Mouse (Mus musculus) kidney, adult 2 months (tissue): ENCODE data around the gene St8sia1. TPM values are rescaled to one million over a fixed set of nuclear protein-coding genes. Genes with fewer than 3 reads are reported as not detected.

ENCODE experiments used
- DNase-seq: peaks from one replicate; pipeline ENCODE4 v3.0.0; 2021
- H3K27ac ChIP-seq: fragments of 200-500 bp; 2 replicates; pipeline ENCODE4 v1.5.1; 2012; ENCODE audit warnings: low read depth, low read length, control low read depth, inconsistent platforms; ENCODE audit not compliant: insufficient read depth
- H3K27me3 ChIP-seq: fragments of 200-500 bp; replicated peaks from 2 replicates; pipeline ENCODE4 v1.6.1; 2012; ENCODE audit warnings: mild to moderate bottlenecking, moderate library complexity, low read length, inconsistent platforms; ENCODE audit not compliant: control insufficient read depth, insufficient read depth
- H3K36me3 ChIP-seq: fragments of 200-500 bp; 2 replicates; pipeline ENCODE4 v1.6.1; 2012; ENCODE audit warnings: mild to moderate bottlenecking, moderate library complexity, low read length, inconsistent platforms; ENCODE audit not compliant: control insufficient read depth, insufficient read depth
- H3K4me1 ChIP-seq: fragments of 200-500 bp; 2 replicates; pipeline ENCODE4 v1.6.1; 2011; ENCODE audit warnings: low read length; ENCODE audit not compliant: control insufficient read depth, insufficient read depth
- H3K4me3 ChIP-seq: fragments of 200-500 bp; 2 replicates; pipeline ENCODE4 v1.5.1; 2011; ENCODE audit warnings: mild to moderate bottlenecking, low read depth, low read length, control low read depth; ENCODE audit not compliant: insufficient read depth
- CTCF ChIP-seq: fragments of 200-500 bp; conservative IDR thresholded peaks from 2 replicates; pipeline ENCODE4 v1.5.1; 2011; ENCODE audit warnings: low read depth, mild to moderate bottlenecking, control low read depth, low read length, moderate library complexity, mixed read lengths; ENCODE audit not compliant: insufficient read depth, insufficient read length
- POLR2A ChIP-seq: fragments of 200-500 bp; IDR thresholded peaks from one replicate; pipeline ENCODE4 v1.6.1; 2011; ENCODE audit warnings: low read depth, low read length, control low read depth
- whole genome bisulfite sequencing: fragments of 180-500 bp; shearing (Covaris S2); methylation state at CpG from one replicate; pipeline ENCODE4 v1.1.7; 2018; 5-methylcytosine and 5-hydroxymethylcytosine counted together
- polyA plus RNA-seq: library from polyadenylated mRNA; depleted of rRNA; stranded (reverse); fragments of >200 nt; gene quantifications from 2 replicates; pipeline ENCODE4 v1.2.3, GENCODE M21; 2012

Gene St8sia1
- polyA plus RNA-seq, 1 experiment, result 14.3 TPM

- Histone ChIP-seq H3K4me1 (peaks cover 7% of the 10 kb centered on the region; the same call in 1 of the 2 replicates), H3K27ac (no peak overlapping the region), H3K27me3 (no peaks in the 10 kb centered on the region), H3K4me3 (no peak overlapping the region), H3K36me3 (no peaks in the 10 kb centered on the region)
- WGBS, result 83% methylated on average over 11 of the region's 11 CpGs
- DNase-seq, result peak; percentile 48
- no peak for TF ChIP-seq POLR2A
- no peak for TF ChIP-seq CTCF
These were observed 78.7 kb downstream of the St8sia1 start for GRCm38 (mm10) chr6:142885364-142886154.

- DNase-seq, result peak; percentile 56
- Histone ChIP-seq H3K27me3 (no peaks in the 10 kb centered on the region), H3K36me3 (no peaks in the 10 kb centered on the region), H3K4me1 (peaks cover 20% of the 10 kb centered on the region; the same call in 1 of the 2 replicates), H3K27ac (no peak overlapping the region; the same call in 1 of the 2 replicates), H3K4me3 (no peak overlapping the region)
- WGBS, result 53% methylated on average over 9 of the region's 9 CpGs
- TF ChIP-seq CTCF (no peak), POLR2A (no peak)
These were observed 80.1 kb downstream of the St8sia1 start for GRCm38 (mm10) chr6:142884128-142884527.

- H3K27ac ChIP-seq, result peak overlapping the region; percentile 99
- TF ChIP-seq POLR2A, result no peak
- no peak for TF ChIP-seq CTCF
- no peak overlapping the region for H3K4me3 ChIP-seq
- peaks cover 39% of the 10 kb centered on the region for H3K4me1 ChIP-seq
- 52% methylated on average over 8 of the region's 8 CpGs for WGBS
- H3K36me3 ChIP-seq, result no peaks in the 10 kb centered on the region
- no peaks in the 10 kb centered on the region for H3K27me3 ChIP-seq
- peak; percentile 94 for DNase-seq
These were observed 83.3 kb downstream of the St8sia1 start for GRCm38 (mm10) chr6:142880849-142881470.

GRCm38 (mm10) chr6:142878744-142879701, 85.2 kb downstream of the St8sia1 start:
- DNase-seq, result peak; percentile 95
- Histone ChIP-seq H3K27me3 (no peaks in the 10 kb centered on the region), H3K36me3 (no peaks in the 10 kb centered on the region), H3K27ac (peak overlapping the region; percentile 99), H3K4me1 (peaks cover 49% of the 10 kb centered on the region), H3K4me3 (no peak overlapping the region)
- WGBS, result 13% methylated on average over 15 of the region's 15 CpGs
- TF ChIP-seq POLR2A (no peak), CTCF (no peak)

- no peak for TF ChIP-seq POLR2A
- 0 out of 2 replicates have a peak, but pooled peaks have one; percentile 8 for TF ChIP-seq CTCF
- DNase-seq, result peak; percentile 49
- peak overlapping the region; percentile 42 for H3K27ac ChIP-seq
- H3K4me1 ChIP-seq, result peaks cover 55% of the 10 kb centered on the region
- H3K4me3 ChIP-seq, result no peak overlapping the region
- WGBS, result 58% methylated on average over 6 of the region's 6 CpGs
- no peaks in the 10 kb centered on the region for H3K36me3 ChIP-seq
- H3K27me3 ChIP-seq, result no peaks in the 10 kb centered on the region
These were observed 87.0 kb downstream of the St8sia1 start for GRCm38 (mm10) chr6:142877221-142877620.

GRCm38 (mm10) chr6:142876279-142876899, 87.9 kb downstream of the St8sia1 start:
- H3K4me1 ChIP-seq, result peaks cover 51% of the 10 kb centered on the region
- no peak for DNase-seq
- TF ChIP-seq POLR2A (no peak), CTCF (no peak)
- no peaks in the 10 kb centered on the region for H3K27me3 ChIP-seq
- peak overlapping the region; percentile 78 for H3K27ac ChIP-seq
- H3K4me3 ChIP-seq, result no peak overlapping the region
- no peaks in the 10 kb centered on the region for H3K36me3 ChIP-seq
- 30% methylated on average over 8 of the region's 8 CpGs for WGBS
